Mouse (Mus musculus) olfactory bulb, adult 2 months (tissue): ENCODE results near the gene Plxnc1.

Experiments
- CTCF ChIP-seq: fragments of 200-500 bp; IDR thresholded peaks from 2 replicates; pipeline ENCODE4 v1.5.1; 2012; ENCODE audit warnings: low read depth, mild to moderate bottlenecking, low read length, moderate library complexity; ENCODE audit not compliant: insufficient read depth
- POLR2A ChIP-seq: fragments of 200-500 bp; IDR thresholded peaks from 2 replicates; pipeline ENCODE4 v1.6.1; 2012; ENCODE audit warnings: mild to moderate bottlenecking, low read depth, low read length, moderate library complexity; ENCODE audit not compliant: insufficient read depth

DNA sequence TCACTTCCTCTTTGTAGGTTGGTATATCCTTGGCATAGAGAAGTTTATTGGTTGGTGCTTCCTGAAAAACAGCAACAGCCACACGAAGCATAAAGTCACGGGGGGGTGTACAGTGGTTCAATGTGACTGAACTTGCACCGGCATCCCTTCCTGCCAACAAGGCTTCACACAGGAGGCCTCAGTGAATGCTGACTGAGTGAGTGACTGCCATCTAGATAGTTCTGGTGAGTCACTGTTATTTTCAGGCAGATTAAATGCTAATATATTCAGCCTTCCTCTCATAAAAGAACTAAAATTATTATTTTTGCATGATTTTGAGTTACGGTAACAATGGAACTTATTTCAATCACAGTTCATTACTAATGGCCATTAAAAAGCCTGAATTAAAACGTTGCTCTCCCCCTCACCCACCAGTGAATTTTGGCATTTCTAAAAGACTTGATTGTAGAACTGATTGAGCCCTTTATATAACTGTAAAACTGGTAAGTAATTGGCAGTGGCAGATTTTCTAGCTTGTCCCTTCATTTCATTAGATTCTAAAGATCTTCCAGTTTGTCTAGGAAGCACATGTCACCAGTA is 149.9 kb downstream of the Plxnc1 start:
- TF ChIP-seq CTCF (no peak), POLR2A (no peak)
